ENCODE assay signal across 9 mouse cellular contexts in the genomic region with DNA sequence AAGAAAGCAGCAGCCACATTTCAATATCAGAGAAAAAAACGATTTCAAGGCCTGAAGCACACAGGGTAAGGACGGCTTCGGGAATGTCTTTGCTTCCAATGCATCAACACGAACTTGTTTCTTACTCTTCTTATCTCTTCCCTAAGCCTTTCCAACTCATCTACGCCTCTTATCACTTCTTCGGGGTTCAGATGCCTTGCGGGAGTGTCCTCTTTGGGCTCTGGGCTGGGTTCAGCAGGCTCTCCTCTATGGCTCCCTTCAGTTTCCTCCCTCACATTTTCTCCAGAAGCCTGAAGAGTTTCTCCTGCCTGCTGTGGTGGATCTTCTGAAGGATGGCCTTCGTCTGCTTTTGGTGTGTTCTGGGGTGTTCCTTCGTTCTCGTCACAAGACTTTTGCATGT. TPM values are rescaled to one million over a fixed set of nuclear protein-coding genes. Genes with fewer than 3 reads are reported as not detected.
DNase-seq lines count a peak whose midpoint lies in the region; ATAC-seq and TF ChIP-seq lines count a peak whose summit lies in the region.
"Had no signal": no experiment of that assay in that cellular context is flagged by ENCODE, and none has a peak within 500 bp of the region (broad histone marks: within the 10 kb centered on the region; RNA-seq: fewer than 3 reads in every experiment).

No protein-coding gene starts in this region.

- H3K27ac ChIP-seq in layer of hippocampus, adult 2 months = no peak overlapping the region
- H3K27ac ChIP-seq in forebrain, embryonic 11.5 days (ENCODE audit: low read depth, low read length) = no peak overlapping the region
- no peak overlapping the region for H3K27ac ChIP-seq in limb, embryonic 12.5 days
- no peak overlapping the region for H3K27ac ChIP-seq in neural tube, embryonic 14.5 days (ENCODE audit: low read depth, low read length)

- H3K9me3 ChIP-seq in forebrain, embryonic 11.5 days (ENCODE audit: control insufficient read depth, low read length) = no peaks in the 10 kb centered on the region
- H3K9me3 ChIP-seq in limb, embryonic 12.5 days = no peaks in the 10 kb centered on the region
- H3K9me3 ChIP-seq in neural tube, embryonic 14.5 days (ENCODE audit: control insufficient read depth, low read length) = no peaks in the 10 kb centered on the region

- TF ChIP-seq CTCF in layer of hippocampus, adult 2 months (conservative IDR thresholded peaks at IDR 0.05) = no peak

- H3K4me3 ChIP-seq in layer of hippocampus, adult 2 months = peak overlapping the region; percentile 7; the same call in 1 of the 2 replicates
- H3K4me3 ChIP-seq in forebrain, embryonic 11.5 days (ENCODE audit: low read depth, low read length) = peak overlapping the region; percentile 49
- H3K4me3 ChIP-seq in limb, embryonic 12.5 days (replicated peaks) = peak overlapping the region; percentile 55
- H3K4me3 ChIP-seq in neural tube, embryonic 14.5 days (ENCODE audit: low read depth, low read length) = peak overlapping the region; percentile 49; the same call in 1 of the 2 replicates

- no peak for ATAC-seq in forebrain, embryonic 11.5 days (replicated peaks; ENCODE audit: low FRiP score)
- ATAC-seq in limb, embryonic 12.5 days (ENCODE audit: insufficient number of reproducible peaks, insufficient read depth, low FRiP score, low TSS enrichment, low read depth) = no peak
- ATAC-seq in neural tube, embryonic 14.5 days (ENCODE audit: low read depth) = no peak

- DNase-seq in layer of hippocampus, adult 2 months (ENCODE audit: low spot score in 2 of 2) = no peak
- no peak for DNase-seq in layer of hippocampus, postnatal 25 days (ENCODE audit: extremely low spot score in 1 of 2, low spot score in 1 of 2)
- DNase-seq in forebrain, embryonic 11.5 days (ENCODE audit: low spot score) = no peak
- DNase-seq in thymus, postnatal 36 days = no peak
- DNase-seq in frontal cortex, postnatal 10 days (ENCODE audit: low spot score in 2 of 2) = no peak
- DNase-seq in embryo, embryonic 11 days = no peak

- no peaks in the 10 kb centered on the region for H3K36me3 ChIP-seq in forebrain, embryonic 11.5 days (ENCODE audit: control insufficient read depth, insufficient read depth, low read length)
- H3K36me3 ChIP-seq in limb, embryonic 12.5 days = peaks cover 4% of the 10 kb centered on the region; the same call in 1 of the 2 replicates
- H3K36me3 ChIP-seq in neural tube, embryonic 14.5 days (ENCODE audit: control insufficient read depth, insufficient read depth, low read length) = no peaks in the 10 kb centered on the region

- no peak overlapping the region for H3K9ac ChIP-seq in forebrain, embryonic 11.5 days (ENCODE audit: low read length)
- H3K9ac ChIP-seq in limb, embryonic 12.5 days (replicated peaks) = peak overlapping the region; percentile 42; the same call in 1 of the 2 replicates
- no peak overlapping the region for H3K9ac ChIP-seq in neural tube, embryonic 14.5 days (replicated peaks; ENCODE audit: low read depth, low read length)

- no peaks in the 10 kb centered on the region for H3K4me1 ChIP-seq in forebrain, embryonic 11.5 days (replicated peaks; ENCODE audit: control insufficient read depth, insufficient read depth, low read length)
- H3K4me1 ChIP-seq in limb, embryonic 12.5 days (replicated peaks) = no peaks in the 10 kb centered on the region
- no peaks in the 10 kb centered on the region for H3K4me1 ChIP-seq in neural tube, embryonic 14.5 days (ENCODE audit: control insufficient read depth, insufficient read depth, low read length)

- no peaks in the 10 kb centered on the region for H3K27me3 ChIP-seq in forebrain, embryonic 11.5 days (ENCODE audit: control insufficient read depth, insufficient read depth, low read length)
- peaks cover 12% of the 10 kb centered on the region for H3K27me3 ChIP-seq in limb, embryonic 12.5 days
- H3K27me3 ChIP-seq in neural tube, embryonic 14.5 days (ENCODE audit: control insufficient read depth, insufficient read depth, low read length) = no peaks in the 10 kb centered on the region

- H3K4me2 ChIP-seq in forebrain, embryonic 11.5 days (ENCODE audit: low read depth, low read length, severe bottlenecking) = peak overlapping the region; percentile 48
- H3K4me2 ChIP-seq in limb, embryonic 12.5 days = peak overlapping the region; percentile 57
- peak overlapping the region; percentile 50; the same call in 1 of the 2 replicates for H3K4me2 ChIP-seq in neural tube, embryonic 14.5 days (ENCODE audit: low read depth, low read length)

- WGBS in forebrain, embryonic 11.5 days = 69% methylated on average over 10 of the region's 10 CpGs
- WGBS in limb, embryonic 12.5 days = 65% methylated on average over 10 of the region's 10 CpGs
- WGBS in neural tube, embryonic 14.5 days = 68% methylated on average over 10 of the region's 10 CpGs

RNA-seq across cellular contexts. Expression of a gene that starts 1.5 kb away (rescaled TPM):
- 10 to 100 TPM; 33.2 to 40.7 TPM for total RNA-seq in layer of hippocampus, adult 2 months (2021)
- total RNA-seq in layer of hippocampus, postnatal 25 days (2021) = 10 to 100 TPM; 36.6 to 42.7 TPM
- polyA plus RNA-seq in forebrain, embryonic 11.5 days (2014; fragmentation: Nextera tagmentation; extraction: Ambion mirVana) = 149 and 163 TPM in 2 replicates
- 189 and 197 TPM in 2 replicates for polyA plus RNA-seq in limb, embryonic 12.5 days (2016; fragmentation: Nextera tagmentation; extraction: Ambion mirVana)
- 119 and 142 TPM in 2 replicates for polyA plus RNA-seq in neural tube, embryonic 14.5 days (2014; fragmentation: Nextera tagmentation; extraction: Ambion mirVana)

RNA-seq across cellular contexts. Expression of a gene that starts 31.8 kb away (rescaled TPM):
- total RNA-seq in layer of hippocampus, adult 2 months (2021) = 10 to 100 TPM; 18.5 to 22.0 TPM
- total RNA-seq in layer of hippocampus, postnatal 25 days (2021) = 10 to 100 TPM; 21.0 to 22.0 TPM
- 117 and 126 TPM in 2 replicates for polyA plus RNA-seq in forebrain, embryonic 11.5 days (2014; fragmentation: Nextera tagmentation; extraction: Ambion mirVana)
- 59.3 and 71.3 TPM in 2 replicates for polyA plus RNA-seq in limb, embryonic 12.5 days (2016; fragmentation: Nextera tagmentation; extraction: Ambion mirVana)
- 115 and 152 TPM in 2 replicates for polyA plus RNA-seq in neural tube, embryonic 14.5 days (2014; fragmentation: Nextera tagmentation; extraction: Ambion mirVana)
- polyA plus RNA-seq: Patski had no signal

RNA-seq across cellular contexts. Expression of a gene that starts 33.1 kb away (rescaled TPM):
- 100 to 1,000 TPM; 105 to 150 TPM for total RNA-seq in layer of hippocampus, adult 2 months (2021)
- total RNA-seq in layer of hippocampus, postnatal 25 days (2021) = 100 to 1,000 TPM; 121 to 151 TPM
- 1.2 and 1.6 TPM in 2 replicates for polyA plus RNA-seq in forebrain, embryonic 11.5 days (2014; fragmentation: Nextera tagmentation; extraction: Ambion mirVana)
- 12.7 and 13.8 TPM in 2 replicates for polyA plus RNA-seq in limb, embryonic 12.5 days (2016; fragmentation: Nextera tagmentation; extraction: Ambion mirVana)
- polyA plus RNA-seq in neural tube, embryonic 14.5 days (2014; fragmentation: Nextera tagmentation; extraction: Ambion mirVana) = 9.1 and 16.4 TPM in 2 replicates
- polyA plus RNA-seq: Patski had no signal

RNA-seq across cellular contexts. Expression of a gene that starts 44.0 kb away (rescaled TPM):
- total RNA-seq in layer of hippocampus, adult 2 months (2021) = 1 to 10 TPM; 2.1 to 2.4 TPM
- 1 to 10 TPM in 1 of 2 experiments, under 1 TPM in 1; 0.70 to 1.4 TPM for total RNA-seq in layer of hippocampus, postnatal 25 days (2021)
- 1.1 and 1.2 TPM in 2 replicates for polyA plus RNA-seq in forebrain, embryonic 11.5 days (2014; fragmentation: Nextera tagmentation; extraction: Ambion mirVana)
- 10.1 and 12.7 TPM in 2 replicates for polyA plus RNA-seq in limb, embryonic 12.5 days (2016; fragmentation: Nextera tagmentation; extraction: Ambion mirVana)
- polyA plus RNA-seq in neural tube, embryonic 14.5 days (2014; fragmentation: Nextera tagmentation; extraction: Ambion mirVana) = 2.3 and 4.6 TPM in 2 replicates
- polyA plus RNA-seq: Patski had no signal

RNA-seq across cellular contexts. Expression of a gene that starts 44.7 kb away (rescaled TPM):
- 10 to 100 TPM; 75.0 to 76.6 TPM for total RNA-seq in layer of hippocampus, adult 2 months (2021)
- total RNA-seq in layer of hippocampus, postnatal 25 days (2021) = 10 to 100 TPM; 64.9 to 73.4 TPM
- 135 and 136 TPM in 2 replicates for polyA plus RNA-seq in forebrain, embryonic 11.5 days (2014; fragmentation: Nextera tagmentation; extraction: Ambion mirVana)
- 91.8 and 92.3 TPM in 2 replicates for polyA plus RNA-seq in limb, embryonic 12.5 days (2016; fragmentation: Nextera tagmentation; extraction: Ambion mirVana)
- 220 and 263 TPM in 2 replicates for polyA plus RNA-seq in neural tube, embryonic 14.5 days (2014; fragmentation: Nextera tagmentation; extraction: Ambion mirVana)
